Mouse (Mus musculus): ENCODE results near the gene Stx2. TPM values are rescaled to one million over a fixed set of nuclear protein-coding genes. Genes with fewer than 3 reads are reported as not detected.
A peak's percentile ranks its signal among the peaks of the same experiment; 100 is the strongest.

Gene Stx2
- polyA plus RNA-seq, 1 experiment from 2014 or later = 87.3 TPM

DNA sequence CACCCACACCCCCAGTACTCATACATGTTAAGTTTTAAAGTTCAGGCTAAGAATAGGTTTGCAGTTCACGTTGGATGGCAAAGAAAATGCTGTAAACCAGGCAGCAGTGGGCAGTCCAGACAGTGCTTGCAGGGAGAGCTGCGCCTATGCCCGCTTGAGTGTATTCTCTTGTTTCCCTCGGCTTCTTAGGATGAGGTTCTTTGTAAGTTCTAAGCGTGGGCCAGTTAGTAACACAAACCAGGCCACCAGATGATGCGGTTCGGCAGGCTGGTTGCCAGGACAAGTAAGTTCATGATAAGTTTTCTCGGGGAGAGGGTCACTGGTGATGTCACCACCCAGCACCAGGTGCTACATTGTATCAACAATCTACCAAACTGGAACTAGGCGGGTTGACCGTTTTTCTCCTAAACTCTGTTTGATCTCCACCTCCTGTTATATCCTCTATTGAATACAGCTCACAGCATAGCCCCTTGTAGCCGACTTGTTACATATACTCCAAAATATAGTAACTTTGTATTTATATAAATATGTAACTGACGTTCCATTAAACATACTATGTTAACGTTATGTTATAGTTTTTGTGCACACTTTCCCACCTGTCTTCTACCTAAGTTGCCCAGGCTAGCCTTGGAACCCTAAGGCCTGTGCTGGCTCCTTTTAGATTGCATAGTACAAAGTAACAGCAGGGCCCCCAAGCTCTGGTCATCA lies 10.6 kb upstream of the Stx2 start:
- H3K4me1 ChIP-seq (replicated peaks; ENCODE audit: control insufficient read depth, insufficient read depth, low read length) = peaks cover 5% of the 10 kb centered on the region
- H3K9ac ChIP-seq (ENCODE audit: low read depth, low read length) = peak overlapping the region; percentile 86
- H3K27me3 ChIP-seq (replicated peaks; ENCODE audit: control insufficient read depth, insufficient read depth, low read length) = no peaks in the 10 kb centered on the region
- no peak for DNase-seq (ENCODE audit: low spot score)
- H3K4me2 ChIP-seq = peak overlapping the region; percentile 81
- H3K9me3 ChIP-seq (ENCODE audit: control insufficient read depth, low read length) = no peaks in the 10 kb centered on the region
- ATAC-seq (replicated peaks; ENCODE audit: low FRiP score) = no peak
- 66% methylated on average over 13 of the region's 13 CpGs for WGBS
- H3K36me3 ChIP-seq (ENCODE audit: control insufficient read depth, insufficient read depth, low read length) = peaks cover 15% of the 10 kb centered on the region
- H3K4me3 ChIP-seq (ENCODE audit: low read depth, low read length) = peak overlapping the region; percentile 98
- H3K27ac ChIP-seq (ENCODE audit: low read depth, low read length) = peak overlapping the region; percentile 93

DNA sequence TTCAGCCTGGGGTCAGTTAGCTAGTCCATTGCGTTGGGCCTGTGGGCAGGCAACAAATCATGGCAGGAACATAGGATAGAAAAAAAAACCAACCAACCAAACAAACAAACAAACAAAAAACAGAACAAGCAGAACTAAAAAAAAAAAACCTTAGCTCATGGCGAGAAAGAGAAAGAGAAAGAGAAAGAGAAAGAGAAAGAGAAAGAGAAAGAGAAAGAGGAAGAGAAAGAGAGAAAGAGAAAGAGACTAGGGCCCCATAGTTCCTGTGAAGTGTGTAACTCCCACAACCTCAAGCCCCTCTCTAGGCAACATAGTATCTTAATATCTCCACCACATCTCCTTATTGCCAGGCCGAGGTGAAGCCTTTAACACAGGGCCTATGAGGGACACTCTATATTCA lies 8.0 kb upstream of the Stx2 start:
- Histone ChIP-seq H3K4me1 (replicated peaks; ENCODE audit: control insufficient read depth, insufficient read depth, low read length) (peaks cover 5% of the 10 kb centered on the region), H3K9me3 (ENCODE audit: control insufficient read depth, low read length) (no peaks in the 10 kb centered on the region), H3K9ac (ENCODE audit: low read depth, low read length) (no peak overlapping the region), H3K27me3 (replicated peaks; ENCODE audit: control insufficient read depth, insufficient read depth, low read length) (no peaks in the 10 kb centered on the region), H3K27ac (ENCODE audit: low read depth, low read length) (no peak overlapping the region), H3K36me3 (ENCODE audit: control insufficient read depth, insufficient read depth, low read length) (peaks cover 6% of the 10 kb centered on the region), H3K4me3 (ENCODE audit: low read depth, low read length) (no peak overlapping the region), H3K4me2 (no peak overlapping the region)
- no peak for ATAC-seq (replicated peaks; ENCODE audit: low FRiP score)
- no peak for DNase-seq (ENCODE audit: low spot score)
- 84% methylated on average over 3 of the region's 3 CpGs for WGBS

DNA sequence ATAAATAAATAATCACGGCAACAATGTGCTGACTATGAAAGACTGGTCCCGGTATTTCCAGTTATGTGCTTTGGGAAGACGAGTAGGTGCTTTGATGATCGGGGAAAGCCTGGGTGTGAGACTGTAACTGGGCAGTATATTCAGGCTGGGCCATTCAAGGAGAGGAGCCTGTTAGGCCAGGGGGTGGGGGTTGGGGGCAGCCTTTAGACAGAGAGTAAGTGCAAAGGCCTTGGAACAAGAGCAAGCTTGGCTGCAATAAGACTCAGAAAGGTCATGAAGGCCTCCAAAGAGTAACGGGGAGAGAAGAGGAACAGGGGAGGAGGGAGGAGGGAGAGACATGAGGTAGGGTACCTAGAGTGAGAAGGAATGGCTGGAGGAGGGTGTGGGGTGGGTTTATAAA lies 7.2 kb upstream of the Stx2 start:
- Histone ChIP-seq H3K9me3 (ENCODE audit: control insufficient read depth, low read length) (no peaks in the 10 kb centered on the region), H3K27ac (ENCODE audit: low read depth, low read length) (no peak overlapping the region), H3K4me1 (replicated peaks; ENCODE audit: control insufficient read depth, insufficient read depth, low read length) (peaks cover 5% of the 10 kb centered on the region), H3K4me3 (ENCODE audit: low read depth, low read length) (no peak overlapping the region), H3K36me3 (ENCODE audit: control insufficient read depth, insufficient read depth, low read length) (no peaks in the 10 kb centered on the region), H3K27me3 (replicated peaks; ENCODE audit: control insufficient read depth, insufficient read depth, low read length) (no peaks in the 10 kb centered on the region), H3K4me2 (no peak overlapping the region), H3K9ac (ENCODE audit: low read depth, low read length) (no peak overlapping the region)
- DNase-seq (ENCODE audit: low spot score) (no peak), ATAC-seq (replicated peaks; ENCODE audit: low FRiP score) (no peak)
- 87% methylated on average over 5 of the region's 5 CpGs for WGBS

DNA sequence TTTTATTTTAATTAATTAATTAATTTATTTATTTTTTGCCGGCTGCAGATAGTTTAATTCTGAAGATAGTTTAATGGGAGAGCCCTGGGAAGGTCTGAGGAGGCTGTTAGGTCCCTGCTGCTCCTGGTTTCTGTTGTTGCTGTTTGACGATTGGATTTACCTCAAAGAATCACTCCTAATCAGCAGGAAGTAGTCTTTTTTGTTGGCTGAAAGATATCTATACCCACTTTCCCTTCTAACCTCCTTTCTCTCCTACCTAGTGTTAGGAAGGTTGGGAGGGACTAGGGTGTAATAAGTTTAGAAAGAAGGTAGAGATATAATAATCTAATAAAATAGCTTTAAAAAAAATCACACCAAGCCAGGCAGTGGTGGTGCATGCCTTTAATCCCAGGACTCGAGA lies 6.6 kb upstream of the Stx2 start:
- Histone ChIP-seq H3K9me3 (ENCODE audit: control insufficient read depth, low read length) (no peaks in the 10 kb centered on the region), H3K9ac (ENCODE audit: low read depth, low read length) (no peak overlapping the region), H3K27me3 (replicated peaks; ENCODE audit: control insufficient read depth, insufficient read depth, low read length) (no peaks in the 10 kb centered on the region), H3K36me3 (ENCODE audit: control insufficient read depth, insufficient read depth, low read length) (no peaks in the 10 kb centered on the region), H3K4me2 (no peak overlapping the region), H3K4me1 (replicated peaks; ENCODE audit: control insufficient read depth, insufficient read depth, low read length) (peaks cover 5% of the 10 kb centered on the region), H3K4me3 (ENCODE audit: low read depth, low read length) (no peak overlapping the region), H3K27ac (ENCODE audit: low read depth, low read length) (no peak overlapping the region)
- no peak for DNase-seq (ENCODE audit: low spot score)
- no peak for ATAC-seq (replicated peaks; ENCODE audit: low FRiP score)
- WGBS = 56% methylated on average over 3 of the region's 3 CpGs

DNA sequence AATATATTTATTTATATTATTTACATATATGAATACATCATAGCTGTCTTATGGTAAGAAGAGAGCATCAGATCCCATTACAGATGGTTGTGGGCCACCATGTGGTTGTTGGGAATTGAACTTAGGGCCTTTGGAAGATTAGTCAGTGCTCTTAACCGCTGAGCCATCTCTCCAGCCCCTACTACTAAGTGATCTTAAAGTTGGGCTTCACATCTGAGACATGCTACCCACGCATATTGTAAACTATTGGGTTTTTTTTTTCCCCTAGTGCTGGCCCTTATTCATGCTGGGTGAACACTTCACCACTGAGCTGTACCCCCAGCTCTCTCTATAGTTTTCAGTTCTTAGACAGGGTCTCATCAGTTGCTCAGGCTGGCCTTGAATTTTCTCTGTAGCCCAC lies 2.6 kb upstream of the Stx2 start:
- H3K9me3 ChIP-seq (ENCODE audit: control insufficient read depth, low read length) = no peaks in the 10 kb centered on the region
- 82% methylated on average over 2 of the region's 2 CpGs for WGBS
- H3K27ac ChIP-seq (ENCODE audit: low read depth, low read length) = no peak overlapping the region
- H3K4me2 ChIP-seq = no peak overlapping the region
- H3K4me1 ChIP-seq (replicated peaks; ENCODE audit: control insufficient read depth, insufficient read depth, low read length) = peaks cover 20% of the 10 kb centered on the region
- no peaks in the 10 kb centered on the region for H3K27me3 ChIP-seq (replicated peaks; ENCODE audit: control insufficient read depth, insufficient read depth, low read length)
- no peak overlapping the region for H3K9ac ChIP-seq (ENCODE audit: low read depth, low read length)
- DNase-seq (ENCODE audit: low spot score) (no peak), ATAC-seq (replicated peaks; ENCODE audit: low FRiP score) (no peak)
- H3K36me3 ChIP-seq (ENCODE audit: control insufficient read depth, insufficient read depth, low read length) = no peaks in the 10 kb centered on the region; the same call in 1 of the 2 replicates
- no peak overlapping the region for H3K4me3 ChIP-seq (ENCODE audit: low read depth, low read length)

DNA sequence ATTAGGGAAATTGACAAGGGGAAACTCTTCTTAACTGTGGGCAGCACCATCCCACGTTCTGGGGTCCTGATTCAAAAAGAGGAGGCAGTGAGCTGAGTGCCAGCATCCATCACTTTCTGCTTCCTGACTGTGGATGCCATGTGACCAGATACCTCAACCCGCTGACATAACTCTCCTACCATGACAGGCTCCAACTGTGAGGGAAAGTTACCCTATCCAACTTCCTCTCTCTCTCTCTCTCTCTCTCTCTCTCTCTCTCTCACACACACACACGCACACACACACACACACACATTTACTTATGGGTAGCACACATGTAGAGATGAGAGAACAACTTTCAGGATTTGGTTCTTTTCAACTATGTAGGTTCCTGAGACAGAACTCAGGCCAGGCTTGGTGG lies 1.2 kb upstream of the Stx2 start:
- Histone ChIP-seq H3K27ac (ENCODE audit: low read depth, low read length) (no peak overlapping the region), H3K9me3 (ENCODE audit: control insufficient read depth, low read length) (no peaks in the 10 kb centered on the region), H3K36me3 (ENCODE audit: control insufficient read depth, insufficient read depth, low read length) (peaks cover 6% of the 10 kb centered on the region; the same call in 1 of the 2 replicates), H3K4me3 (ENCODE audit: low read depth, low read length) (no peak overlapping the region), H3K4me2 (no peak overlapping the region), H3K9ac (ENCODE audit: low read depth, low read length) (no peak overlapping the region), H3K27me3 (replicated peaks; ENCODE audit: control insufficient read depth, insufficient read depth, low read length) (no peaks in the 10 kb centered on the region), H3K4me1 (replicated peaks; ENCODE audit: control insufficient read depth, insufficient read depth, low read length) (peaks cover 31% of the 10 kb centered on the region)
- no peak for DNase-seq (ENCODE audit: low spot score)
- ATAC-seq (replicated peaks; ENCODE audit: low FRiP score) = no peak
- 50% methylated on average over 3 of the region's 3 CpGs for WGBS

DNA sequence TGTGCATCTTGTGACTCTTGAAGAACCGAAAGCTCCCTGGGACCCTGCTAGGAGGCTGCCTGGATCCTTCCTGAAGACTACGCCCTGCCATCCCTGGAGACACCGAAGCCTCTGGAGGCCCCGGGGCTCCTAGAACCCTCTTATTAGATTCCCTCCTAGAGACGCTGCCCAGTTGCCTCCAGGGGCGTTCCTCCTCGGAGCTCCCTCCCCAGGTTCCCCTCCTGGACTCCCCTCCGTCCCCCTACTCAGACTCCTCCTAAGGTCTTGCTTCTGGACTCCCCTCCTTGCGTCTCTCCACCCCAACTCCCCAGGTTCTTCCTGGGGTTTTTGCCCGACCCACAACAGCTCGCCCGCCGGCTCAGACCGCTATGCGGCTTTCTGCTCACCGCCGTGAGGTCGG lies 366 bp downstream of the Stx2 start:
- Histone ChIP-seq H3K4me2 (peak overlapping the region; percentile 92), H3K27ac (ENCODE audit: low read depth, low read length) (peak overlapping the region; percentile 97), H3K4me3 (ENCODE audit: low read depth, low read length) (peak overlapping the region; percentile 94), H3K9me3 (ENCODE audit: control insufficient read depth, low read length) (no peaks in the 10 kb centered on the region), H3K9ac (ENCODE audit: low read depth, low read length) (peak overlapping the region; percentile 98), H3K4me1 (replicated peaks; ENCODE audit: control insufficient read depth, insufficient read depth, low read length) (peaks cover 42% of the 10 kb centered on the region), H3K36me3 (ENCODE audit: control insufficient read depth, insufficient read depth, low read length) (peaks cover 6% of the 10 kb centered on the region; the same call in 1 of the 2 replicates), H3K27me3 (replicated peaks; ENCODE audit: control insufficient read depth, insufficient read depth, low read length) (no peaks in the 10 kb centered on the region)
- ATAC-seq (replicated peaks; ENCODE audit: low FRiP score) = peak; percentile 22
- DNase-seq (ENCODE audit: low spot score) = no peak
- WGBS = 0% methylated on average over 18 of the region's 18 CpGs

DNA sequence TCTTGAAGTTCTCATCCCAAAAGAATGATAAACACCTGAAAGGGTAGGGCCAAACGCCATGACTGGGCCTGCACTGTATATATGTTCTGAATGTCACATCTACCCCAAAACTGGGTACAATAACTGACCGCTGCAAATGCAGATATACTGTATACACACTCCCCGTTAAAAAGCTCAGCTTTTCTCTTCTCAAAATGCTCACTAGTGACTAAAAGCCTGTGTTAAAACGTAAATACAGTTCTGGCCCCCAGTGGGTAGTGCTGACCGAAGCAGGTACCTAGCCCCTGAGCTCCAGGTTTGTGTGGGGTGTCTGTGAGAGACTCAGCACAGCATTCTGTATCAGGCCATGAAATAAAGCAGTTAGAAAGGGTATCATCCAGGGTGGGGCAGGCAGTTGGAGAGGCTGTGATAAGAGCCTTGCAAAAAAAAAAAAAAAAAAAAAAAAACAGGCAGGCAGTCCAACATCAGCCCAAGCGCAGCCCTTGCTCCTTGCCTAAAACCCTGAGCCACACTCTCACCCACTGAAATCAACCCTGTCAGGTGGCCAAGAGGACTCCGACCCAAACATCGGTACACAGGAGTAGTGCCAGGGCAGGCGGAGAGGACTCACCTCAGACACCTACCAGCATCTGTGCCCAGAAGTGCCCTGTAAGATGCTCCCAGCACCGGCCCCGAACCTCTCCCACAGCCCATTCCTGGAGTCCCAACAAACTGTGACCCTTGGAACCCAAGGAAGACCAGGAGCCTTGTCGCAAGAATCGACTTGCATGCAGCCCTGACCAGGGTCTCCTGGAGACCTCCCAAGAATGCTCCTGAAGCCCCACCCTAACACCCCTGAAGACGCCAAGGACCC lies 1.0 kb downstream of the Stx2 start:
- no peaks in the 10 kb centered on the region for H3K27me3 ChIP-seq (replicated peaks; ENCODE audit: control insufficient read depth, insufficient read depth, low read length)
- peak; percentile 72 for ATAC-seq (replicated peaks; ENCODE audit: low FRiP score)
- H3K27ac ChIP-seq (ENCODE audit: low read depth, low read length) = peak overlapping the region; percentile 97
- WGBS = 34% methylated on average over 14 of the region's 14 CpGs
- peak overlapping the region; percentile 92 for H3K4me2 ChIP-seq
- peak; percentile 56 for DNase-seq (ENCODE audit: low spot score)
- peak overlapping the region; percentile 94 for H3K4me3 ChIP-seq (ENCODE audit: low read depth, low read length)
- no peaks in the 10 kb centered on the region for H3K9me3 ChIP-seq (ENCODE audit: control insufficient read depth, low read length)
- H3K9ac ChIP-seq (ENCODE audit: low read depth, low read length) = peak overlapping the region; percentile 98
- peaks cover 6% of the 10 kb centered on the region; the same call in 1 of the 2 replicates for H3K36me3 ChIP-seq (ENCODE audit: control insufficient read depth, insufficient read depth, low read length)
- H3K4me1 ChIP-seq (replicated peaks; ENCODE audit: control insufficient read depth, insufficient read depth, low read length) = peaks cover 48% of the 10 kb centered on the region
